Mouse (Mus musculus): ENCODE measurements around the gene Bcat2. TPM values are rescaled to one million over a fixed set of nuclear protein-coding genes. Genes with fewer than 3 reads are reported as not detected.

The Bcat2 gene
- polyA plus RNA-seq, 1 experiment from 2014 or later: 17.4 TPM

GRCm38 (mm10) chr7:45560241-45560640 lies 9.7 kb upstream of the Bcat2 start:
- no peak for ATAC-seq (ENCODE audit: low FRiP score)
- DNase-seq (ENCODE audit: low spot score): no peak
- 81% methylated on average over 7 of the region's 7 CpGs for WGBS
- H3K27me3 ChIP-seq (ENCODE audit: control insufficient read depth, insufficient read depth, low read length): no peaks in the 10 kb centered on the region
- H3K9me3 ChIP-seq (ENCODE audit: control insufficient read depth, low read length): no peaks in the 10 kb centered on the region
- no peak overlapping the region for H3K4me2 ChIP-seq (replicated peaks)
- H3K4me1 ChIP-seq (replicated peaks; ENCODE audit: control insufficient read depth, insufficient read depth, low read length): 0 out of 2 replicates have a peak, but pooled peaks cover 2% of the 10 kb centered on the region
- no peak overlapping the region for H3K9ac ChIP-seq
- H3K36me3 ChIP-seq (replicated peaks; ENCODE audit: control insufficient read depth, insufficient read depth): no peaks in the 10 kb centered on the region
- no peak overlapping the region for H3K27ac ChIP-seq
- H3K4me3 ChIP-seq (replicated peaks; ENCODE audit: low read length): no peak overlapping the region

GRCm38 (mm10) chr7:45560843-45561623 lies 8.9 kb upstream of the Bcat2 start:
- H3K27me3 ChIP-seq (ENCODE audit: control insufficient read depth, insufficient read depth, low read length): no peaks in the 10 kb centered on the region
- DNase-seq (ENCODE audit: low spot score) (peak; percentile 84), ATAC-seq (ENCODE audit: low FRiP score) (peak; percentile 55; the same call in 1 of the 2 replicates)
- H3K4me2 ChIP-seq (replicated peaks): peak overlapping the region; percentile 30; the same call in 1 of the 2 replicates
- no peaks in the 10 kb centered on the region for H3K36me3 ChIP-seq (replicated peaks; ENCODE audit: control insufficient read depth, insufficient read depth)
- no peak overlapping the region for H3K4me3 ChIP-seq (replicated peaks; ENCODE audit: low read length)
- H3K9ac ChIP-seq: no peak overlapping the region
- no peaks in the 10 kb centered on the region for H3K9me3 ChIP-seq (ENCODE audit: control insufficient read depth, low read length)
- H3K27ac ChIP-seq: no peak overlapping the region
- WGBS: 31% methylated on average over 17 of the region's 17 CpGs
- 0 out of 2 replicates have a peak, but pooled peaks cover 2% of the 10 kb centered on the region for H3K4me1 ChIP-seq (replicated peaks; ENCODE audit: control insufficient read depth, insufficient read depth, low read length)

- ATAC-seq (ENCODE audit: low FRiP score) (no peak), DNase-seq (ENCODE audit: low spot score) (no peak)
- Histone ChIP-seq H3K36me3 (replicated peaks; ENCODE audit: control insufficient read depth, insufficient read depth) (no peaks in the 10 kb centered on the region), H3K9me3 (ENCODE audit: control insufficient read depth, low read length) (no peaks in the 10 kb centered on the region), H3K4me3 (replicated peaks; ENCODE audit: low read length) (no peak overlapping the region), H3K4me2 (replicated peaks) (no peak overlapping the region), H3K27me3 (ENCODE audit: control insufficient read depth, insufficient read depth, low read length) (no peaks in the 10 kb centered on the region), H3K9ac (no peak overlapping the region), H3K4me1 (replicated peaks; ENCODE audit: control insufficient read depth, insufficient read depth, low read length) (0 out of 2 replicates have a peak, but pooled peaks cover 2% of the 10 kb centered on the region), H3K27ac (no peak overlapping the region)
- WGBS: 55% methylated on average over 12 of the region's 12 CpGs
These were observed 8.1 kb upstream of the Bcat2 start for GRCm38 (mm10) chr7:45561624-45562520.

GRCm38 (mm10) chr7:45564811-45565210 lies 5.1 kb upstream of the Bcat2 start:
- DNase-seq (ENCODE audit: low spot score) (no peak), ATAC-seq (ENCODE audit: low FRiP score) (no peak)
- WGBS: 79% methylated on average over 2 of the region's 2 CpGs
- H3K36me3 ChIP-seq (replicated peaks; ENCODE audit: control insufficient read depth, insufficient read depth): no peaks in the 10 kb centered on the region
- no peak overlapping the region for H3K4me2 ChIP-seq (replicated peaks)
- no peak overlapping the region for H3K27ac ChIP-seq
- H3K4me1 ChIP-seq (replicated peaks; ENCODE audit: control insufficient read depth, insufficient read depth, low read length): peaks cover 9% of the 10 kb centered on the region
- no peak overlapping the region for H3K9ac ChIP-seq
- no peaks in the 10 kb centered on the region for H3K9me3 ChIP-seq (ENCODE audit: control insufficient read depth, low read length)
- H3K4me3 ChIP-seq (replicated peaks; ENCODE audit: low read length): no peak overlapping the region
- H3K27me3 ChIP-seq (ENCODE audit: control insufficient read depth, insufficient read depth, low read length): no peaks in the 10 kb centered on the region

- Histone ChIP-seq H3K36me3 (replicated peaks; ENCODE audit: control insufficient read depth, insufficient read depth) (no peaks in the 10 kb centered on the region), H3K27me3 (ENCODE audit: control insufficient read depth, insufficient read depth, low read length) (no peaks in the 10 kb centered on the region), H3K9me3 (ENCODE audit: control insufficient read depth, low read length) (no peaks in the 10 kb centered on the region), H3K4me1 (replicated peaks; ENCODE audit: control insufficient read depth, insufficient read depth, low read length) (peaks cover 9% of the 10 kb centered on the region), H3K4me2 (replicated peaks) (no peak overlapping the region), H3K27ac (no peak overlapping the region), H3K9ac (no peak overlapping the region), H3K4me3 (replicated peaks; ENCODE audit: low read length) (no peak overlapping the region)
- ATAC-seq (ENCODE audit: low FRiP score) (no peak), DNase-seq (ENCODE audit: low spot score) (no peak)
- WGBS: 88% methylated on average over 9 of the region's 9 CpGs
These were observed 4.5 kb upstream of the Bcat2 start for GRCm38 (mm10) chr7:45565446-45565845.

- Histone ChIP-seq H3K4me1 (replicated peaks; ENCODE audit: control insufficient read depth, insufficient read depth, low read length) (peaks cover 22% of the 10 kb centered on the region), H3K27me3 (ENCODE audit: control insufficient read depth, insufficient read depth, low read length) (no peaks in the 10 kb centered on the region), H3K27ac (peak overlapping the region; percentile 68), H3K9me3 (ENCODE audit: control insufficient read depth, low read length) (no peaks in the 10 kb centered on the region), H3K9ac (peak overlapping the region; percentile 26; the same call in 1 of the 2 replicates), H3K36me3 (replicated peaks; ENCODE audit: control insufficient read depth, insufficient read depth) (no peaks in the 10 kb centered on the region), H3K4me3 (replicated peaks; ENCODE audit: low read length) (no peak overlapping the region), H3K4me2 (replicated peaks) (peak overlapping the region; percentile 75)
- no peak for DNase-seq (ENCODE audit: low spot score)
- 81% methylated on average over 8 of the region's 8 CpGs for WGBS
- ATAC-seq (ENCODE audit: low FRiP score): no peak
These were observed 2.7 kb upstream of the Bcat2 start for GRCm38 (mm10) chr7:45567112-45567779.

- peak; percentile 84 for DNase-seq (ENCODE audit: low spot score)
- H3K36me3 ChIP-seq (replicated peaks; ENCODE audit: control insufficient read depth, insufficient read depth): no peaks in the 10 kb centered on the region
- WGBS: 2% methylated on average over 24 of the region's 24 CpGs
- H3K9me3 ChIP-seq (ENCODE audit: control insufficient read depth, low read length): no peaks in the 10 kb centered on the region
- H3K27ac ChIP-seq: peak overlapping the region; percentile 68
- ATAC-seq (ENCODE audit: low FRiP score): peak; percentile 94
- H3K9ac ChIP-seq: peak overlapping the region; percentile 26
- peaks cover 22% of the 10 kb centered on the region for H3K4me1 ChIP-seq (replicated peaks; ENCODE audit: control insufficient read depth, insufficient read depth, low read length)
- no peaks in the 10 kb centered on the region for H3K27me3 ChIP-seq (ENCODE audit: control insufficient read depth, insufficient read depth, low read length)
- H3K4me3 ChIP-seq (replicated peaks; ENCODE audit: low read length): peak overlapping the region; percentile 37
- peak overlapping the region; percentile 75 for H3K4me2 ChIP-seq (replicated peaks)
These were observed 2.0 kb upstream of the Bcat2 start for GRCm38 (mm10) chr7:45567780-45568516.

GRCm38 (mm10) chr7:45568601-45569473 lies 1.1 kb upstream of the Bcat2 start:
- H3K4me3 ChIP-seq (replicated peaks; ENCODE audit: low read length): peak overlapping the region; percentile 37
- DNase-seq (ENCODE audit: low spot score) (no peak), ATAC-seq (ENCODE audit: low FRiP score) (no peak)
- no peaks in the 10 kb centered on the region for H3K9me3 ChIP-seq (ENCODE audit: control insufficient read depth, low read length)
- peak overlapping the region; percentile 26; the same call in 1 of the 2 replicates for H3K9ac ChIP-seq
- peak overlapping the region; percentile 68 for H3K27ac ChIP-seq
- H3K4me1 ChIP-seq (replicated peaks; ENCODE audit: control insufficient read depth, insufficient read depth, low read length): peaks cover 22% of the 10 kb centered on the region
- H3K4me2 ChIP-seq (replicated peaks): peak overlapping the region; percentile 75
- H3K36me3 ChIP-seq (replicated peaks; ENCODE audit: control insufficient read depth, insufficient read depth): no peaks in the 10 kb centered on the region
- WGBS: 83% methylated on average over 10 of the region's 10 CpGs
- H3K27me3 ChIP-seq (ENCODE audit: control insufficient read depth, insufficient read depth, low read length): no peaks in the 10 kb centered on the region

Data from hindbrain, embryonic 14.5 days (tissue).